Mouse (Mus musculus): ENCODE results near the gene 9930021J03Rik. TPM values are rescaled to one million over a fixed set of nuclear protein-coding genes. Genes with fewer than 3 reads are reported as not detected.
A peak's percentile ranks its signal among the peaks of the same experiment; 100 is the strongest.

Gene 9930021J03Rik
- 10 to 100 TPM; 24.8 to 25.9 TPM for total RNA-seq (2021)
- long read RNA-seq, experiment 1, full-length matches to known transcripts = 1 of 6 reads
- long read RNA-seq, experiment 1, partial matches to known transcripts = 4 of 6 reads
- long read RNA-seq, experiment 1, other reads (novel, unspliced or antisense) = 1 of 6 reads
- long read RNA-seq, experiment 2, partial matches to known transcripts = 1 of 2 reads
- long read RNA-seq, experiment 2, other reads (novel, unspliced or antisense) = 1 of 2 reads

GRCm38 (mm10) chr19:29805917-29806785, at the start of gene 9930021J03Rik:
Gene 9930021J03Rik, minus strand, starts transcription at chr19:29805989.
- DNase-seq (ENCODE audit: low spot score in 2 of 2) = peak; percentile 98 to 99
- intact Hi-C loops (cut with DNase I) = loop anchor here (10.0 kb wide), 1 partner anchor 229 kb away; the partner anchor contains the start of gene Uhrf2

GRCm38 (mm10) chr19:29853711-29854110, 47.9 kb upstream of the 9930021J03Rik start:
- DNase-seq (ENCODE audit: low spot score in 2 of 2) = no peak
- intact Hi-C loops (cut with DNase I) = no loop called here

GRCm38 (mm10) chr19:29851036-29851690, 45.4 kb upstream of the 9930021J03Rik start:
- DNase-seq (ENCODE audit: low spot score in 2 of 2) = no peak
- intact Hi-C loops (cut with DNase I) = no loop called here

GRCm38 (mm10) chr19:29849924-29850551, 44.2 kb upstream of the 9930021J03Rik start:
- intact Hi-C loops (cut with DNase I) = no loop called here
- DNase-seq (ENCODE audit: low spot score in 2 of 2) = no peak

GRCm38 (mm10) chr19:29844036-29844661, 38.4 kb upstream of the 9930021J03Rik start:
- intact Hi-C loops (cut with DNase I) = no loop called here
- DNase-seq (ENCODE audit: low spot score in 2 of 2) = peak; percentile 9 to 28

- intact Hi-C loops (cut with DNase I) = no loop called here
- no peak for DNase-seq (ENCODE audit: low spot score in 2 of 2)
These were observed 37.8 kb upstream of the 9930021J03Rik start for GRCm38 (mm10) chr19:29843641-29844035.

GRCm38 (mm10) chr19:29842973-29843372, 37.2 kb upstream of the 9930021J03Rik start:
- intact Hi-C loops (cut with DNase I) = no loop called here
- no peak for DNase-seq (ENCODE audit: low spot score in 2 of 2)

- intact Hi-C loops (cut with DNase I) = no loop called here
- DNase-seq (ENCODE audit: low spot score in 2 of 2) = no peak
These were observed 34.9 kb upstream of the 9930021J03Rik start for GRCm38 (mm10) chr19:29840642-29841041.

GRCm38 (mm10) chr19:29838636-29839135, 32.9 kb upstream of the 9930021J03Rik start:
- intact Hi-C loops (cut with DNase I) = loop anchor here (10.0 kb wide), 1 partner anchor 716 kb away; no protein-coding TSS in a partner anchor
- DNase-seq (ENCODE audit: low spot score in 2 of 2) = no peak

- intact Hi-C loops (cut with DNase I) = loop anchor here (10.0 kb wide), 1 partner anchor 717 kb away; no protein-coding TSS in a partner anchor
- no peak for DNase-seq (ENCODE audit: low spot score in 2 of 2)
These were observed 32.4 kb upstream of the 9930021J03Rik start for GRCm38 (mm10) chr19:29838171-29838570.

- intact Hi-C loops (cut with DNase I) = loop anchor here (10.0 kb wide), 1 partner anchor 719 kb away; no protein-coding TSS in a partner anchor
- DNase-seq (ENCODE audit: low spot score in 2 of 2) = no peak
These were observed 29.7 kb upstream of the 9930021J03Rik start for GRCm38 (mm10) chr19:29835364-29836034.

GRCm38 (mm10) chr19:29830911-29831310, 25.1 kb upstream of the 9930021J03Rik start:
- intact Hi-C loops (cut with DNase I) = loop anchor here (10.0 kb wide), 1 partner anchor 724 kb away; no protein-coding TSS in a partner anchor
- no peak for DNase-seq (ENCODE audit: low spot score in 2 of 2)

GRCm38 (mm10) chr19:29828558-29828957, 22.8 kb upstream of the 9930021J03Rik start:
- DNase-seq (ENCODE audit: low spot score in 2 of 2) = no peak
- intact Hi-C loops (cut with DNase I) = loop anchor here (5.0 kb wide), 1 partner anchor 299 kb away; no protein-coding TSS in a partner anchor

GRCm38 (mm10) chr19:29826686-29827085, 20.9 kb upstream of the 9930021J03Rik start:
- DNase-seq (ENCODE audit: low spot score in 2 of 2) = peak; percentile 30 to 53
- intact Hi-C loops (cut with DNase I) = loop anchor here (2.0 to 5.0 kb wide), 2 partner anchors 152 to 301 kb away; no protein-coding TSS in a partner anchor

- no peak for DNase-seq (ENCODE audit: low spot score in 2 of 2)
- intact Hi-C loops (cut with DNase I) = loop anchor here (5.0 kb wide), 1 partner anchor 302 kb away; no protein-coding TSS in a partner anchor
These were observed 19.2 kb upstream of the 9930021J03Rik start for GRCm38 (mm10) chr19:29825003-29825402.

GRCm38 (mm10) chr19:29824034-29824700, 18.4 kb upstream of the 9930021J03Rik start:
- intact Hi-C loops (cut with DNase I) = loop anchor here (5.0 kb wide), 1 partner anchor 378 kb away; no protein-coding TSS in a partner anchor
- peak; percentile 22 to 34 for DNase-seq (ENCODE audit: low spot score in 2 of 2)

GRCm38 (mm10) chr19:29823456-29824010, 17.7 kb upstream of the 9930021J03Rik start:
- no peak for DNase-seq (ENCODE audit: low spot score in 2 of 2)
- intact Hi-C loops (cut with DNase I) = loop anchor here (5.0 kb wide), 1 partner anchor 379 kb away; no protein-coding TSS in a partner anchor
